Mouse (Mus musculus) neural tube, embryonic 13.5 days (tissue): ENCODE data around the gene Neurod2. TPM values are rescaled to one million over a fixed set of nuclear protein-coding genes. Genes with fewer than 3 reads are reported as not detected.

Experiments
- ATAC-seq: fragments of 200-750 bp; cut with Nextera tagmentation; 2 replicates; pipeline ENCODE4 v1.8.0; 2017; ENCODE audit warnings: low read depth, mild to moderate bottlenecking, moderate TSS enrichment, moderate library complexity
- H3K27ac ChIP-seq: fragments of 300-500 bp; sonication (generic); replicated peaks from 2 replicates; pipeline ENCODE4 v1.5.1; 2015; ENCODE audit warnings: moderate library complexity, mild to moderate bottlenecking, inconsistent platforms
- H3K27me3 ChIP-seq: fragments of 300-500 bp; sonication (generic); 2 replicates; pipeline ENCODE4 v1.6.1; 2015; ENCODE audit warnings: mild to moderate bottlenecking, inconsistent platforms
- H3K36me3 ChIP-seq: fragments of 300-500 bp; sonication (generic); 2 replicates; pipeline ENCODE4 v1.6.1; 2015; ENCODE audit warnings: mild to moderate bottlenecking, inconsistent platforms
- H3K4me1 ChIP-seq: fragments of 300-500 bp; sonication (generic); replicated peaks from 2 replicates; pipeline ENCODE4 v1.6.1; 2015; ENCODE audit warnings: inconsistent platforms
- H3K4me2 ChIP-seq: fragments of 300-500 bp; sonication (generic); 2 replicates; pipeline ENCODE4 v1.6.1; 2015; ENCODE audit warnings: inconsistent platforms, mild to moderate bottlenecking, moderate library complexity
- H3K4me3 ChIP-seq: fragments of 300-500 bp; sonication (generic); 2 replicates; pipeline ENCODE4 v1.5.1; 2015; ENCODE audit warnings: mild to moderate bottlenecking, inconsistent platforms
- H3K9ac ChIP-seq: fragments of 300-500 bp; sonication (generic); 2 replicates; pipeline ENCODE4 v1.6.1; 2015; ENCODE audit warnings: moderate library complexity, mild to moderate bottlenecking, inconsistent platforms
- H3K9me3 ChIP-seq: fragments of 300-500 bp; sonication (generic); 2 replicates; pipeline ENCODE4 v1.6.1; 2016; ENCODE audit warnings: inconsistent platforms
- WGBS: fragments of 180-500 bp; shearing (Covaris S2); methylation state at CpG from one replicate; pipeline ENCODE4 v1.1.7; 2015; 5-methylcytosine and 5-hydroxymethylcytosine counted together
- polyA plus RNA-seq: library from polyadenylated mRNA; unstranded; fragments of >200 nt; fragmentation: Nextera tagmentation; extraction: Ambion mirVana; gene quantifications from 2 replicates; pipeline ENCODE4 v1.2.1, GENCODE M21; 2015

Gene Neurod2
- polyA plus RNA-seq, 1 experiment from 2014 or later = 27.0 TPM

DNA sequence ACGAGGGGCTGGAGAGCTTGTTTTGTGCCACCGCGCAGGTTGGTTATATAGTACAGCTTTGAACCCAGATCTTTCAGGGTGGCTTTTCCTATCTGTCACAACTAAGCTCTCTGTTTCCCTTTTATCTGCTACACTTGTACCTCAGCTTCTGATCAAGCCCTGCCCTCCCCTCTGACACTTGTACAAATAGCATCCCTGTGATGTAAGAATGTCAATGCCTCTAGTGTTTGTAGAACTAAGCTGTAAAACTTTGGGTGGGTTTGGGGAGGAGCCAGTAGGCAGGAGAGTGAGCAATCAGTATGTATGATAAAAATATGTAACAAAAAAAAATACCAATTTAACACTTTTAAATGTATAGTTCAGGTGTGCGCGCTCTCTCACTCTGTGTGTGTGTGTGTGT is 35.0 kb upstream of the Neurod2 start:
- no peak for ATAC-seq
- H3K4me3 ChIP-seq = no peak overlapping the region
- WGBS = 93% methylated on average over 5 of the region's 5 CpGs

DNA sequence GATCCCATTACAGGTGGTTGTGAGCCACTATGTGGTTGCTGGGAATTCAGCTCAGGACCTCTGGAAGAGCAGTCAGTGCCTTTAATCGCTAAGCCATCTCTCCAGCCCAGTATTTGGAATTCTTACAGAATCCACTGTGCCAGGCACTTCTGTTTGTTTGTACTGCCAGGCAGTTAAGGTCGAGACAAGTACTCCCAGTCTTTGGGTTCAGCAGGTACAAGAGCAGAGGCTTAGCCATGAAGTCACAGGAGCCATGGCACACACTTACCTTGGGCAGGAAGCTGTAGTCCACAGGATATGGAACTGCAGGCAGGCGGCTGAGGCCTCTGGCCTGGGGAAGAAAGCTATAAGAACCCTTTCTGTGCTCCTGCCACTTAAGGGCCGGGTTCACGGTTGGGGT is 34.4 kb upstream of the Neurod2 start:
- Histone ChIP-seq H3K27ac (no peak overlapping the region), H3K4me3 (no peak overlapping the region), H3K36me3 (no peaks in the 10 kb centered on the region), H3K9me3 (no peaks in the 10 kb centered on the region), H3K4me2 (no peak overlapping the region), H3K27me3 (no peaks in the 10 kb centered on the region), H3K9ac (0 out of 2 replicates have a peak overlapping the region, but pooled peaks have one; percentile 22), H3K4me1 (peaks cover 39% of the 10 kb centered on the region)
- no peak for ATAC-seq
- 84% methylated on average over 5 of the region's 5 CpGs for WGBS

More for the DNA sequence above, 35.0 kb upstream of the Neurod2 start:
- Histone ChIP-seq H3K4me2 (no peak overlapping the region), H3K4me1 (peaks cover 33% of the 10 kb centered on the region), H3K27me3 (no peaks in the 10 kb centered on the region), H3K9ac (no peak overlapping the region), H3K9me3 (no peaks in the 10 kb centered on the region), H3K27ac (no peak overlapping the region), H3K36me3 (no peaks in the 10 kb centered on the region)

DNA sequence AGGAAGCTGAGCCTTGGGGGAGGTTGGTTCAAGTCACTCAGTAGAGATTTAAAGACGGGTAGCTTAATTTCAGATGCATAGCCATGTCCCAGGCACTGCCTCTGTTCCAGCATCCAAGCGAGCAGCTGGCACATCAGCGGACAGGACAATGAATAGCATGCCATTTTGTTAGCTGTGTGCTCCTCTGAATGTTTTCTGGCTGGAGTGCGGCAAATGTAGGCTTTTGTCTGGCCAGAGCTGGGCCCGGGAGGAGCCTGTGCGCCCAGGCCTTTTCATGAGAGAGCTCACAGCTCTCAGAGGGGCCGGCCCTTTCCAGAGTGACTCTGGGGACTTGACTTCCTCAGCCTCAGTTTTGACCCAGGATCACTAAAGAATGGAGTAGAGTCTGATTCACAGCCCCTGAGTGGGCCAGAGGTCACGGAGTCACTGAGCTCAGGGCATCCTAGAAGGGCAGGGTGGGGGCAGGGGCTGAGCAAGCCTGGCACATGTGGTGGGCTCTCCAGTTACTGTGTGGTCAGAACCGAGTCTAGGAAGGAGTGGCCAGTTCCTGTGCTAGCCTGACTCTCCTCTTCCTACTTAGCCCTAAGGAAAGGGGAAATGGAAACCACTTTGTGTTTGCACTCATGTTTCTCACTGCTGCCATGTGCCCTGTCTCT is 31.5 kb upstream of the Neurod2 start:
- H3K9me3 ChIP-seq = no peaks in the 10 kb centered on the region
- H3K27ac ChIP-seq = peak overlapping the region; percentile 72
- no peak overlapping the region for H3K4me3 ChIP-seq
- no peak for ATAC-seq
- H3K27me3 ChIP-seq = no peaks in the 10 kb centered on the region
- WGBS = 25% methylated on average over 9 of the region's 9 CpGs
- H3K36me3 ChIP-seq = no peaks in the 10 kb centered on the region
- peak overlapping the region; percentile 55 for H3K9ac ChIP-seq
- H3K4me1 ChIP-seq = peaks cover 52% of the 10 kb centered on the region
- H3K4me2 ChIP-seq = peak overlapping the region; percentile 89

DNA sequence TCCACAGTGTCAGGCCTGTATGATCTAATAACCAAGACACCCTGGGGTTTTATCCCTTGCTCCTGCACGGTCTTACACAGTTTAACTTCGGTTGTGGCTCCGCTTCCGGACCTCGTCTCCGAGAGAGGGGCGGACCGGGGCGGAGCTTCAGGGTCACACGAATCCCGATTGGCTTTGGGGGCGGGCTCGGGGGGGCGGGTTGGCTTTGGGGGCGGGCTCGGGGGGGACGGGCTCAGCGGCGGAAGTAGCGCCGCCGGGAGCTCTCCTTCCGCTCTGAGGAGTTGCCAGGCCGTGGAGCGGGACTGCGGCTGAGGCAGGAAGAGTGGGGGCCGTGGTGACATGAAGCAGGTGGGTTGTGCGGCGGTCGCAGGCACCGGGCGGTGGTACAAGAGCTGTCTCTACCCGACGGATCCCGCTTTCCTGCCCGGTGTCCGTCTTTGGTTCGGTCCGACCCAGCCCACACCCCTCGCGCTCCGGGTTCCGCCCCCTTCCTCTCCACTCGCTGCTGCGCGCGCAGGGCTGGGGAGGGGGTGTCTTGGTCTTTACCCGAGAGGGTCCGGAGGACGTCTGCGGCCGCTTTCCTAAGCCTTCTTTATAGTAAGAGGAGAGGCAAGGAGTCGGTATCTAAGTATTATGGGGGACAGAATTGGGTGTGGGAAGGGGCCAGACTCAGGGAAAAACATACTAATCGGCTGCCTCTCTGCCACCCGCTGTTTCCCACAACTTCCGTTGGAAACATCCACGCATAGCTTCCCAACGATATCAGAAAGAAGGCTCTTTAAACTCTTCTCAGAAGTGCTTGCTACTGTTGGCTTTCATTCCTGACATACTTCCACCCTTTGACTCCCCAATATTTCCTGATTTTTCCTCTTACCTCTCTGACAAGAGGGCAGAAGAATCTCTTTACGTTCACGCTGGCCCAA is 29.0 kb upstream of the Neurod2 start, which contains the start of gene Stard3:
TSS of gene Stard3 (plus strand) at position 208 of the 923 bp plus-strand sequence.
- Histone ChIP-seq H3K9ac (peak within 1 kb of the TSS; percentile 79), H3K4me1 (peaks cover 55% of the 10 kb centered on the region), H3K4me2 (peak within 1 kb of the TSS; percentile 89), H3K27ac (peak within 1 kb of the TSS; percentile 89), H3K4me3 (peak within 1 kb of the TSS; percentile 70), H3K9me3 (no peaks in the 10 kb centered on the region), H3K27me3 (peaks cover 15% of the 10 kb centered on the region), H3K36me3 (no peaks in the 10 kb centered on the region)
- WGBS = under 1% methylated on average over 59 of the region's 60 CpGs
- ATAC-seq = peak; percentile 83

DNA sequence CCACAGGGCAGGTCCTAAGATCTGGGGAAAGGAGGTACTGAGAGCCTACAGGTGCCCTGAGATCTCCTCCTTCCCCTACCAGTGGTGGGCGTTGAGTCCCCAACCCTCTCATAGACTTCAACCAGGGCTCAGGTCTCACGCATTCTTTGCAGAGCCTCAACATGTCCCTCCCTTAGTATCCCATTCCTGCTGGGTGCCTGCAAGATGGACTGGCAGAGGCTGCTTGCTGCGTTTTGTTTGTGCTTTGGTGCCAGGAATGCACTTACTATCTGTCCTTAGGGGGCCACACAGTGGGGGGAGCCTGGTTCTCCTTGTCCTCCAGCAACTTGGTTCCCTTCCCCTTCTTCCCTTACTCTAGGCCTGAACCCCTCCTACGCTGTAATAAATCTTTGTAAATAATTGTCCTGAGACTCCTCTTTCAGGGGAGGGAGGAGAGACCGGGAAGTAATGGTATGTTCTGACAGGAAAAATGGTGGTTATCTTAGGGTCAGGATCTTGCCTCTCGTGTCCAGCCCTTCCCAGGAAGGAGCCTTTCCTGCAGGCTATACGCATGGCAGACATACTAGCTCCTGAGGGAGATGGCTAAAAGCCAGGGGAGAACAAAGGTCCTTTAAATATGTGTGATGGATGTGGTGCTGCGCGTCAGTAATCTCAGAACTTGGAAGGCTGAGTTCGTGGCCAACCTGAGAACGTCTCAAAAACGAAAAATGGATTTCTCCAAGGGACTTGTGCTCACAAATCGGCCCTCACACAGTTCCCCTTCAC is 28.1 kb upstream of the Neurod2 start:
- Histone ChIP-seq H3K27me3 (peaks cover 24% of the 10 kb centered on the region), H3K36me3 (no peaks in the 10 kb centered on the region), H3K4me1 (peaks cover 54% of the 10 kb centered on the region), H3K9ac (peak overlapping the region; percentile 70), H3K27ac (peak overlapping the region; percentile 72), H3K4me3 (peak overlapping the region; percentile 70), H3K4me2 (peak overlapping the region; percentile 89), H3K9me3 (no peaks in the 10 kb centered on the region)
- 8% methylated on average over 13 of the region's 13 CpGs for WGBS
- peak; percentile 12; the same call in 1 of the 2 replicates for ATAC-seq

DNA sequence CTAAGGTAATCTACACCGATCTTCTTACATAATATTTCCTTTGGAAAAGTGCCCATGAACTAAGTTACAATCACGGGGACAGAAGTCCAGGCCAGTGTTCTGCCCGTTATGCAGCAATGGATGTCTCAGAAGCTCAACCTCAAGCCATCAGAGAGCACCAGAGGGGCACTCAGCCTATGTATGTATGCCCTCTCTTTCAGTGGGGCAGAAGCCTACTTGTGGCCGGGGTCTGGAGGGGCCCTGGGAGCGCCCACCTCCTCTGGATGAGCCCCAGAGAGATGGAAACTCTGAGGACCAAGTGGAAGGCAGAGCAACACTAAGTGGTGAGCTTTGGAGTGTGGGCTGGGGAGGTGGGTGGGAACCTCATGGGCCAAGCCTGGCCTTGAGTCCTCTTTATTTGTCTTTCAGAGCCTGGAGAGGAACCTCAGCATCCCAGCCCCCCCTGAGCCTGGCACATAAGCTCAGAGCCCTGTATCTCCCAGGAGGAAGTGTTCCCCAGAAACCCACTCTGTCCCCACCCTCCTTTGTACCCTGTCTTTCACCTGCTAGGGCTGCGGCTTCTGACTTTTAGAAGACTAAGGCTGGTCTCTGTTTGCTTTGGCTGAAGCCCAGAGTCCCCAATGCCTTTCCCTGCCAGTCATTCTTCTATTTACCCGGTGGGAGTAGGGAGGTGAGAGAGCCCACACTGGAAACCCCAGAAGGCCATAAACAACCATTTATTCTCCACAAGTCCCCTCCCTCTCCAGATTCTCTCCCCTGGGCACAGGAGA is 27.4 kb upstream of the Neurod2 start:
- Histone ChIP-seq H3K27ac (peak overlapping the region; percentile 72; the same call in 1 of the 2 replicates), H3K27me3 (peaks cover 32% of the 10 kb centered on the region), H3K4me3 (no peak overlapping the region), H3K9ac (no peak overlapping the region), H3K4me2 (peak overlapping the region; percentile 89; the same call in 1 of the 2 replicates), H3K9me3 (no peaks in the 10 kb centered on the region), H3K36me3 (no peaks in the 10 kb centered on the region), H3K4me1 (peaks cover 46% of the 10 kb centered on the region)
- ATAC-seq = no peak
- WGBS = 74% methylated on average over 7 of the region's 7 CpGs

DNA sequence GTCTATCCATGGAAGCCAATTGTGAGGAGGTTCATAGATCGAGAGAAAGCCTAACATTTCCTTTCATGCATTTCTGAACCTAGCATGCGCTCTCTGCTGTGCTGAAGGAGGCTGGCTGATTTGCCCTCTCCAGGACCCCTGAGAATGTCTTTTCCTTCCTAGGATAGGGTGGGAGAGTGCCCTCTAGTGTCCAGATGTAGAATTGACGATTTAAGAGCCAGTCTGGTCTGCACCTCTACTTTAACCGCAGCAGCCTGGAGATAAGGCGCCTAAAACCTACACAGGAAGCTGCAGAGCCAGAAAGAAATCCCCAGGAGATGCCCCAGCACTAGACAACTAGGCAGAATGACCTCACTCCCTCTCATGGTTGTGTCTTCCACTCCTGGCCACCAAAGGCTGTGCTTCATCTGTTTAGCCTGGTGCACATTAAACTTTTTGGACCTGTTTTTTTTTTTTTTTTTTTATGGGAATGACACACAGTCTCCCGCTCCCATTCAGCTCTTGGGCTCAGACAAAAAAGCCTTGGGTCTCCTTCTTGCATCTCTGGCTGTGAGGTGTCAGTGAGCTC is 26.4 kb upstream of the Neurod2 start:
- Histone ChIP-seq H3K36me3 (no peaks in the 10 kb centered on the region), H3K4me2 (no peak overlapping the region), H3K9ac (no peak overlapping the region), H3K9me3 (no peaks in the 10 kb centered on the region), H3K27ac (no peak overlapping the region), H3K4me1 (peaks cover 36% of the 10 kb centered on the region), H3K4me3 (no peak overlapping the region), H3K27me3 (peaks cover 42% of the 10 kb centered on the region)
- 9% methylated on average over 6 of the region's 6 CpGs for WGBS
- no peak for ATAC-seq

DNA sequence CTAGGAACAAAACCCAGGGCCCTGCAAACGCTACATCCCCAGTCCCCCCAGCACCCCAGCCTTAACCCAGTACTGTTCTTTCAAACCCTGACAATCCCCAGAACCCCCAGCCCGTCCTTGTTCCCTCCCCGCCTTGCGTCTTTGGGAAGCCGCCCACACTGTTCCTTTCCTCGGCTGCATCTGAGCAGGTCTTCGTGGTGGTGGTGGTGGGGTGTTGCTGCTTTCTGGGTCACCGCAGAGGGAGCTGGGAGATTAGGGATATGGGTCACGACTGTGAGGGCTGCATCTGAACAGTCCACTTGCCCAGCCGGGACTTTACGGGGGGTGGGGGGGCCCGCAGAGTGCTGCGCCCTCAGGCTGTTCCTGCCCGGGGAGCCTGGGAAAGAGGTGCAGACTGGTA is 25.0 kb upstream of the Neurod2 start:
- no peak overlapping the region for H3K4me2 ChIP-seq
- H3K27ac ChIP-seq = no peak overlapping the region
- no peak overlapping the region for H3K4me3 ChIP-seq
- no peak for ATAC-seq
- peaks cover 55% of the 10 kb centered on the region for H3K27me3 ChIP-seq
- H3K9ac ChIP-seq = no peak overlapping the region
- no peaks in the 10 kb centered on the region for H3K9me3 ChIP-seq
- WGBS = 67% methylated on average over 14 of the region's 14 CpGs
- no peaks in the 10 kb centered on the region for H3K36me3 ChIP-seq
- peaks cover 22% of the 10 kb centered on the region for H3K4me1 ChIP-seq

DNA sequence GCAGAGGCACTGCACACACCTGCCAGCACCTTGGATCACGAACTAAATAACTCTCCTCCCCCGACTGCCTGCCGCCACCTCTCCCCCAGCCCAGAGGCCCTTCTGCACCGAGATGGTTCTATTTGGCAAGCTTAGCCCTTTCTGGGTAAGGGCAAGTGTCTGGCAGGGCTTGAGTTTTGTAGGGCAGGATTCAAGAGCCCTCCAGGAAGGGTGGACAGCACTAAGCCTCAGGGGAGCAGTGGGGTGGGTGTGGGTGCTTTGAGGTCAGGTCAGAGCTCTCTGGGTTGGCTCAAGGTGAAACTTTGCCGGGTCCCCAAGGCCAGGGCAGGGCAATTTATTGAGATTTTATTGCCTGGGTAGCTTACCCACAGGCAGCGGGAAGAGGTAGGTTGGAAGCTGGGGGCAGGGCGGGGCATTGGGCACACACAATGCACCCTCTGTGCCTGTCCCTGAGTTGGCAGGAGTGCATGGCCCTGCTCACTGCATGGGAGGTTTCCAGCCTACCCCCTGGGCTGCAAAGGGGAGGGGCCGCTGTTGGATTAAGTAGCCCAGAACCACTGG is 24.3 kb upstream of the Neurod2 start:
- H3K27me3 ChIP-seq = peaks cover 62% of the 10 kb centered on the region
- no peak overlapping the region for H3K9ac ChIP-seq
- H3K9me3 ChIP-seq = no peaks in the 10 kb centered on the region
- no peak overlapping the region for H3K27ac ChIP-seq
- ATAC-seq = no peak
- peaks cover 20% of the 10 kb centered on the region for H3K4me1 ChIP-seq
- H3K4me3 ChIP-seq = no peak overlapping the region
- 26% methylated on average over 8 of the region's 8 CpGs for WGBS
- no peaks in the 10 kb centered on the region for H3K36me3 ChIP-seq
- no peak overlapping the region for H3K4me2 ChIP-seq

DNA sequence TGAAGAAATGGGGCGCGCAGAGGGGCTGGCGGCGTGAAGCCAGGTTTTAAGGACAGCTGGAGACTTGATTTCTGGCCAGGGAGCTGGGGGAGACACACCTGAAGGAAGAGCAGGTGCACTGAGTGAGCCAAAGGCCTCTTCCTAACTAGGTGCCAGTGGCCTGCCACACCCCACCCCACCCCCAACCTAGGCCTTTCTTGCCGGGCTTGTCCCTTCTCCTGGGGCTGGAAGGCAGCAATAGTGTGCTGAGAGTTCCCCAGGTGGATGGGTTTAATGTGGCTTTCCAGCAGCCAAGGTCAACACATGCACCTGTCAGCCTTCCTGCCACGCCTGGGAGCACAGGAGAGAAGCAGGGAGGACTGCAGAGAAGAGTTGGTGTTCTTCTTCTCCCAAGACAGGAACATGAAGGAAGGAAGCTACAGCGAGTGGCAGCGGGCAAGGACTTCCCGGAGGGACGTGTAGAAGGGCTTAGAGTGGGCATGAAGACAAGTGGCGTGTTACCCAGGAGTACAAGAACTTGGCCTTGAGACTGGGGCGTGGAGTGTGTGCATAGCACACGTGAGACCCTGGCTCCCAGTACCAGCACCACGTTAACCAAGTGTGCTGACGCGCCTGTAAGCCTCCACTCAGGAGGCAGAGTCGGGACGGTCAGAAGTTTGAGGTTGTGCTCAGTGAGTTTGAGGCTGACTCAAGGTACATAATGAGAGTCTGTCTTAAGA is 23.0 kb upstream of the Neurod2 start:
- Histone ChIP-seq H3K36me3 (no peaks in the 10 kb centered on the region), H3K4me2 (no peak overlapping the region), H3K27me3 (peaks cover 75% of the 10 kb centered on the region), H3K9ac (no peak overlapping the region), H3K27ac (no peak overlapping the region), H3K4me1 (peaks cover 27% of the 10 kb centered on the region), H3K9me3 (no peaks in the 10 kb centered on the region), H3K4me3 (no peak overlapping the region)
- ATAC-seq = no peak
- WGBS = 78% methylated on average over 18 of the region's 18 CpGs
